Mouse (Mus musculus) cerebellum, postnatal 36 days (tissue): ENCODE results near the gene Pstk.
A peak's percentile ranks its signal among the peaks of the same experiment; 100 is the strongest.
"Not testable (repeated sequence)": the region's sequence is repeated elsewhere in the genome, so short reads cannot be mapped to it uniquely, and the experiment has no call there.

Source experiments
- DNase-seq, 2 experiments: peaks; one replicate each; pipeline ENCODE4 v3.0.0; 2021 to 2022; ENCODE audit warnings: mixed read lengths in 2 of 2

Gene Pstk

DNA sequence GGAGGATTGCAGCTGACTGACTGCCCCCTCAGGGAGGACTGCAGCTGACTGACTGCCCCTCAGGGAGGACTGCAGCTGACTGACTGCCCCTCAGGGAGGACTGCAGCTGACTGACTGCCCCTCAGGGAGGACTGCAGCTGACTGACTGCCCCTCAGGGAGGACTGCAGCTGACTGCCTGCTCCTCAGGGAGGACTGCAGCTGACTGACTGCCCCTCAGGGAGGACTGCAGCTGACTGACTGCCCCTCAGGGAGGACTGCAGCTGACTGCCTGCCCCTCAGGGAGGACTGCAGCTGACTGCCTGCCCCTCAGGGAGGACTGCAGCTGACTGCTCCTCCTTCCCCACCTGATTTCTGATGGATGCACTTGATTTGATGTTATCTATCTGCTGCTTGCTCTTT is 45.8 kb downstream of the Pstk start:
- DNase-seq, result not testable (repeated sequence)

DNA sequence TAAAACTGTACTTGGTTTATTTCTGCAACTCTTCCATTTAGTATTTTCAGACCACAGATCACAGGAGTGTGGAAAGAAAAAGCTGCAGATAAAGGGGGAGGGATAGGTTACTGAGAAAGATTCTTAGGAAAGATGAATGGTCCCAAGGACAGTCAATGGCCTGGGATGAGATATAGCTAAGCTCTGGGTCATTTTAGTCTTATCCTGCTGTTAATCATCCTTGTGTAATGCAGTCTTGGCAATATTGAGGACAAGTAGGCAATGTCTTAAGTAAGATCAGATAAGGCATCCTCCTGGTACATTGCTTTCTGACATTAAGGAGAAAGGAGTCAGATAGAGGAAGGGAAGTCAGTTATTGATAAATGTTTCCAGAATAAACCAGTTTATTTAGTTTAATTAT is 46.7 kb downstream of the Pstk start:
- no peak for DNase-seq

DNA sequence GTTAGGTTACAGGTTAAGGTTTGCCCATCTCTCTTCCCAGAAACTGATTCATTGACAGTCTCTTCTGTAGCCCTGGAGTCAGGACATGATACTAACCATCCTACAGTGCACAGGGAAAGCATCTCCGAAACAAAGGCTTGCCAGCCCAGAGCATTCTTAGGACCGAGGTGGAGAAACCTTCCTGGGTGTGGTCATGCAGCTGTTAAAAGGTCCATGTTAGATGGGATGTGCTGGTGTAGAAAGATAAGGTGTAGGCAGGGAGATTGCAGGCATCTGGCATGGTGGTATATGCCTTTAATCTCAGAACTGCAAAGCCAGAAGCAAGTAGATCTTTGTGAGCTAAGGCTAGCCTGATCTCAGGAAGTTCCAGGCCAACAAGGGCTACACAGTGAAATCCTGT is 54.0 kb downstream of the Pstk start:
- no peak for DNase-seq

DNA sequence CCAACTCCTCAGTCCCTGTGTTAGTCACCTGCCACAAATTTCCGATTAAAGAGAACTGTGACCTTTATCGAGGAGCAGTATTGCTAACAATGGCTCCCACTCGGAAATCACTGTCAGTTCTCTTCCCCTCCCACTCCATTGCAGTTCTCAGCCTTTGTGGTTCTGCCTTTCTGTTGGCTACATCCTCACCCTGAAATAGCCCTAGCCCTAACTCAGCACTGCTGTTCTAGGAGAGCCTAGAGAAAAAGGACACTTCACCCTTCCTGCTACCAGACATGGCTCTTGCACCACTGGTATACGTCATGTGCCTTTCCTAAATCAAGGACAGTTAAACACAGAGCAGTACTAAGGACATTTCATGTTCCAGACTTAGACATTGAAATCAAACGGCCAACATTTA is 56.4 kb downstream of the Pstk start:
- DNase-seq, result no peak

DNA sequence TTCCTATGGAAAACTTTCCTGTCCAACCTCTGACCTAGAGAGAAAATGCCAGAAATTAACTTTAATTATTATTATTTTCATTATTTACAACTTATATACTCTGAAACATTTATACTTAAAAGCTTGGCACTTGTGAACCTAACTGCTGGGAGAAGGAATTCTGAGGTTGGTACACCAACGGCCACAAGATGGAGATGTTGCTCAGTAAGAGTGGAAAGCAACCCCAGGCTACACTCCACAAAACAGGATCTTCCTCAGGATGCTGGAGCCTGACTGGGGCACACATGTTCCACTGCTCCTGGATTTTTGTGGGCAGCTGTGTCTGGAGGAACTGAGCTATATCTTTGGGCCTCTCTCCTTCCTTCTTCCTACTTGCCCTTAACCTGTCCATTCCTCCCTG is 61.3 kb downstream of the Pstk start:
- peak; percentile 12 to 26 for DNase-seq

DNA sequence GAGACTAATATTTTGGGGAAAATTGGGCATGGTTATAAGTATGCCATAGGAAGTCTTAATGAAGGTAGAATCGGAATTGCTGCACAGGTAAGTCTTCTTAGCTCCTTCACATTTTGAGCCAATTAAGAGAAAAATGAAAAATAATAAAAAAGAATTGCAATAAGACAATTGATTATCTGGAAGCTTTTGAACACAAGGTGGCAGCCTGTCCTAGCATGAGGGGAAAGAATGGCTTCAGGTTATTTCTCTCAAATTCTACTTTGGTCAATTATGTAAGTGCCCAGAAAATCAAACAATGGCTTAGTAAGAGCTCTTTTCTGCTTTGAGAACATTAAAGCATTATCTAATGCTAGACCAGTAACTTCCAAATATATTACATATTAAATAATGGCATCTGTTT is 63.3 kb downstream of the Pstk start:
- DNase-seq, result no peak

DNA sequence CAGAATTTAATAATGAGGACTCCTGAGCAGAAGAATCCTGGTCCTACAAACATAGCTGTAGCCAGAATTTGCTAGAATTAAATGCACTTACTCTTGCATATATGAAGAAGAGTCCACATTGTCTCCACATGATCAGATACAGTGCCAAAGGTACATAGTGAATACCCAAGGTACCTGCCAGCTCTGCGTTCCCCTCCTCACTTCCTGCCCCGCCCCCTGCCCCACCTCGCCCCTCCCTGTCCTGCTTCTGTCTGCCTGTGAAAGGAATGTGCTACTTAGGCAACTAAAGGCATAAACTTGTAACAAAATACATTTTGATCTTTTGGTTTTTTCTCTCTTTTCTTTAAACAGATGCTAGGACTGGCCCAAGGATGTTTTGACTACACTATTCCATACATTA is 66.1 kb downstream of the Pstk start:
- DNase-seq, result no peak
